Mouse (Mus musculus): ENCODE results near the gene Grb10.

DNA sequence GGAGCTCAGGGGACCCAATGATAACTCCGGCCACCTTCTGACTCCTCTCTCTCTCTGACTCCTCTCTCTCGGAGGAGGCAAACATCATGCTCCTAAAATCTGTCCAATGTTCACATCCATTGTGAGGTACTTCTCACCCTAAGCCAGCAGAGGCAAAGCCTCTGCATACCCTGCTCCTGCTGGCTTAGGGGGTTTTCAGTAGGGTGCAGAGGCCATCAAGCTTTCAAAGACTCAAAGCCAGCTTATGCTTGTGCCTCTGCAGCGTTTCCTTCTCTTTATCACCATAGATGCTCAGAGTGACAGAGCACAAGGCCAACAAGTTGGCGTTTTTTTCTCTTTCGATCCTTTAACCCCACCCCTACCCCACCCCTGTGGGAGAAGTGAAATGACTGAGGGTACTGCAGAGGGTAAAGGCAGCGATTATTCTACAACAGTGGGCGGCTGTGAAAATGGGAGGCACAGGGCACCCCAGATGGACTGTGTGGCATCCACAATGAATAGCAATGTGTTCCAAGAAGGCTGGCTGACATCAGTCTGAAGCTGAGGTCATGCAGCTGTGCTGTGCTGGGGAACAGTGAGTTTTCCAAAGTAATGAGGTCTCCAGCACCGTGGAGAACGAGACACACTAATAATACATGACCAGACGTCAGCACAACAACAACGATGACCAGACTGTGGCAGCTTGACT, 106.2 kb downstream of the Grb10 start:
- TF ChIP-seq POLR2A (IDR thresholded peaks at IDR 0.05; ENCODE audit: extremely low read depth, insufficient read depth, low read length) (no peak), CTCF (IDR thresholded peaks at IDR 0.05; ENCODE audit: extremely low read depth, insufficient read depth, low read length) (no peak)

Measured in cortical plate, adult 2 months (tissue).